Mouse (Mus musculus) urinary bladder, postnatal 14 days (tissue): ENCODE data around the gene Relb.

Experiments
- DNase-seq: peaks from one replicate; pipeline ENCODE4 v3.0.0; 2021; ENCODE audit warnings: low spot score

The Relb gene

DNA sequence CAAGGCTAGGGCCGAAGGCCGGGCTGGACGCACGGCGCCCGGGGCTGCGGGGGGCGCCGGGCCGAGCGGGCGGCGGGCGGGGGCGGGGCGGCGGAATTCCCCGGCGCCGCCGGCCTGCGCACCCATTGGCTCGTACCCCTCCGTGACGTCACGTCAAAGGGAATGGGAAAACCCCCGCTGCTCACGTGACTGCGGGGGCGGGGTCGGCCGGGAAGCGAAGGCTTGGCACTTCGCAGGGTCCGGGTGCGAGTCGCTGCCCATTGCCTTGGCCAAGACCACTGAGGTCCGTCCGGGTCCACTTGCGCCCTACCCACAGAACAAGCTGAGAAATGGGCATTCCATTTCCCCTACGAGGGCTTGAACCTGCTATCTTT lies at the start of gene Relb:
Relb (minus strand) TSS at position 78 of the 374 bp plus-strand sequence.
- DNase-seq = peak; percentile 94

- no peak for DNase-seq
Observed at GRCm38 (mm10) chr7:19678901-19679300, 49.7 kb upstream of the Relb start.

GRCm38 (mm10) chr7:19677872-19678271 lies 48.6 kb upstream of the Relb start, which contains the start of gene Apoc2:
Apoc2 (minus strand) TSS chr7:19677941.
- no peak for DNase-seq

- no peak for DNase-seq
Observed at GRCm38 (mm10) chr7:19676662-19677061, 47.4 kb upstream of the Relb start.

- no peak for DNase-seq
Observed at GRCm38 (mm10) chr7:19675824-19676223, 46.6 kb upstream of the Relb start.

DNA sequence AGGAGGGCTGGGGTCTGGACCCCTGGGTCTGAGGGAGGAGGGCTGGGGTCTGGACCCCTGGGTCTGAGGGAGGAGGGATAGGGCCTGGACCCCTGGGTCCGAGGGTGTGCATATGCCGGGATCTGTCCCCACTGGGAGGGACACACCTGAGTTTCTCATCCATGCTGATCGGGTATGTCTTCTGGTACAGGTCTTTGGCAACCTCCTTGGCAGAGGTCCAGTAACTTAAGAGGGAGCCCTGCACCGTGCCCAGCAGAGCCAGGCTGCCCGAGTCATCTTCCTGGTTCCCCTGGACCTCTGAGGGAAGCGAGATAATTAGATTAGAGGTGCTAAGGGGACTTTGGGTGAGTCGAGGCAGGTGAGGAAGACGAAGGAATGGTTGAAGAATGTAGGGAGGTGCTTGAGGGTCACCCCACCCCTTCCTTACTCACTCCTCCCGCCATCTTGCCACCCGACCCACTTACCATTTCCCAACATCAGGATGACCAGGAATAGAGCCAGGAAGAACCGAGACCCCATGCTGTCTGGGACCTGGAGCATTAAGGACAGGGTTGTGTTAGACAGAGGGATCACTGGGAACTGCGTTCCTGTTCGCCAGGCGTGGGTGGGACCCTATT lies 44.0 kb upstream of the Relb start:
- no peak for DNase-seq

DNA sequence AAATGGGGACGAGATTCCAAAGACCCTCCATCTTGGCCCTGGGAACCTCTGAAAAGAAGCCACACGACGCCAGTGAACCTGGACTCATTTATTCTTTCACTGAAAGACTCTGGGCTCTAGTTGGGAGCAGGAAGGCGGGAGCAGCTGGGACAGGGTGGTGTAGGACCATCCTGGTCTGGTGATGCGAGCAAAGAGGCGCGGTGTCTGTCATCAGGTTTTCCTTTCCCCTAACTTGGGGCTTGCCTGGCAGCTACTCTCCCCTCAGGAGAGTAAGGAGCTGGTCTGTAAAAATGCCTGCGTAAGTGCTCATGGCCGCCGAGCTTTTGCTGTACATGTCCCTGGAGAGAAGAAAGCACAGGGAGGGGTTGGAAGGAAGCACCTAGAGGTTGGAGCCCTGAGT lies 42.3 kb upstream of the Relb start:
- DNase-seq = no peak

- peak; percentile 95 for DNase-seq
Observed at GRCm38 (mm10) chr7:19668947-19669721, 39.9 kb upstream of the Relb start.

DNA sequence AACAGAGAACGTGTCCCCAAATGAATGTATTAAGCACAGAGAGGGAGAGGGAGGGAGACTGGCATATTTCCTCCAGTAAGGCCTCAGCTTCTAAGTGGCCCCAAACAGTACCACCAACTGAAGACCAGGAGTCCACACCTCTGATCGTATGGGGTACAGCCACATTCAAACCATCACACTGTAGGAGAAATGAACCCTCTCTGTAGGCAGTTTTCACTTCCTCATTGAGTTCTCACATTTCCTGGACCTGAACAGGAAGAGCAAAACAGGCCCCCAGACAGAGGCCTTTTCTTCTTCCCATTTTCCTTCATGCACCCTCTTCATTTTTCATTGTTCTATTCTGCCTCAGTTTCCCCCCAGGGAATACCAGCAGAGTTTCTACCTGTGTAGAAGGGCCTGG lies 38.2 kb upstream of the Relb start:
- DNase-seq = no peak

DNA sequence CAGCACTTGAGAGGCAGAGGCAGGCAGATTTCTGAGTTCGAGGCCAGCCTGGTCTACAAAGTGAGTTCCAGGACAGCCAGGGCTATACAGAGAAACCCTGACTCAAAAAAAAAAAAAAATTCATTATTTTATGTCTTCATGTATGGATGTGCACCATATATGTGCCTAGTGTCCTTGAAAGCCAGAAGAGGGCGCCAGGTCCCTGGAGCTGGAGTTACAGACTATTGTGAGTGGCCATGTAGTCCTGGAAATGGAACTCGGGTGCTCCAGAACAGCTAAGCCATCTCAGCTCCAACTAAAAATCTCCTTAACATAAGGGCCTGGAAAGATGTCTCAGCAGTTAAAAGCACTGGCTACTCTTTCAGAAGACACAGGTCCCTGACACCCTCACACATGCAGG lies 37.5 kb upstream of the Relb start:
- DNase-seq = no peak

DNA sequence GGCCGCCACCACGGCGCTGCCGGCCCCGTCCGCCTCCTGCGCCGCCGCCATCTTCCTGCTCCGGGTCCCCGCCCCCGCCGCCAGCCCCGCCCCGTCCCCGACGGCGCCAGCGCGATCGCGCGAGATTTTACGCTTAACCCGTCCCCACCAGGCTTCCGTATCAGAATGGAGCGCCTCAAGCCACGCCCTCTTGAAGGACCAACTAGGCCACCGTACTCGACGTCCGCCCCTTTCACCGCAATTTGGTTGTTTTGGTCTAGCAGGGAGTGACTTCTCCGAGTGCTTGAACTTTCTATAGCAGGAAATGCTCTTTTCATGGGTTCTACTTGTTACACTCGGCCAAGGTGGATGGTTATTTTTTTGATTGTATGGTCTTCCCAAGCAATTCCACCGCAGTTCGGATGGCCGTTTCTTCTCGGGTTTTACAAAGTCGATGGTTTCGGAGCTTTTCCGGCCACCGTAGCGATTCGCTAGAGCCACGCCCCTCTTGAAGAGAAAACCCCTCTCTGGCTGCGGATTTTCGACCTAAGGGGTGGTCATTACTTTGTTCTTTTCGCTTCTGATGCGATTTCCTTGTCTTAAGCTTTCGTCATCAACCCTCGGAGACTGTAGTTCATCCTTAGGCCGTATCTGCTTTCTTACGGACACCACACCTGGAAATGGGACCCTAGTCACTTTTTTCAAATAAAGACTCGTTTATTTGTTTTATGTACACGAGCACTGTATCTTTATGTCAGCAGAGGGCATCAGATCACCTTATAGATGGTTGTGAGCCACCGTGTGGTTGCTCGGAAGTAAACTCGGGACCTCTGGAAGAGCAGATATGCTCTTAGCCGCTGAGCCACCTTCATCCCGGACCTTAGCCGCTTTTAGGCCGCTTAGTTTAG lies 36.0 kb upstream of the Relb start, which contains the start of gene Clptm1:
Clptm1 (minus strand) TSS at position 79 of the 887 bp plus-strand sequence.
- peak; percentile 97 for DNase-seq

DNA sequence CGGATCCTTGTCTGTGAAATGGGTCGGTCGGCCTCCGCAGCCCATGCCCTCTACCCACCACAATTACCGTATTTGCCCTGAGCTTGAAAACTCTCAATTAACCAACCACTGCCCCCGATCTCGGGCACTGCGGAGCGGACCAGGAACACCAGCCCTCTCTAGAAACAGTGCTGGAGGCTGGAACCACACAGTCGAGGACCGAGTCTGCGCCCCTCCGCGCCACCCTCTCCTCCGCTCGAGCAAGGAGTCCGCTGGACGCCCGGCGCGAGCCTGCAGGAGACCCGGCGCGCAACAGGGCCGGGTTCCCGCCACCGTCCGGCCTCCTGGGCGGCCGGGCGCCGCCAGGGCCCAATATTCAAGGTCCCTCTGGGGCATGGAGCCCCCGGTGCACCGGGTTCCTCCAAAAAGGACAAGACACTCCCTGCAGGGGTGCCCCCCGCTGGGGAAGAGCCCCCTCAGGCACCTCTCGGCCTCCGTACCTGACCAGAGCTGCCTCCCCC lies 35.3 kb upstream of the Relb start:
- DNase-seq = no peak

DNA sequence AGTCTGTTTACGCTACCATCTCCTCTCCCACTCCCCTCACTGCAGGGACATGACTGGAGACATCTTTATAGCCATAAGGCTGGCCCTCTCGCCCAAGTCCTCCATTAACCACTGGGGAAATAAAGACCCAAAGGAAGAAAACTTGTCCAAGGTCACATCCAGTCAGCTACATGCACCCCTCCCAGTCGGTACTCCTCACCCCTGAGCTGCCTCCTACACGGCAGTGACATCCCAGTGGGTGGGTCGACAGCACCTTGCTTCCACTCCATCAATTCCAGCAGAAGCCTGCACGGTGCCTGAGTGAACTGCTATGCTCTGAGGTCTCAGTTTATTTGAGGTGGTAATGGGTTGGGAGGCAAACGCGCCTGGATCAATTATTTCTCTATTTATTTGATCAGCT lies 34.7 kb upstream of the Relb start:
- DNase-seq = no peak

GRCm38 (mm10) chr7:19652614-19653013 lies 23.4 kb upstream of the Relb start:
- DNase-seq = no peak

- DNase-seq = no peak
Observed at GRCm38 (mm10) chr7:19651063-19651786, 22.0 kb upstream of the Relb start.

DNA sequence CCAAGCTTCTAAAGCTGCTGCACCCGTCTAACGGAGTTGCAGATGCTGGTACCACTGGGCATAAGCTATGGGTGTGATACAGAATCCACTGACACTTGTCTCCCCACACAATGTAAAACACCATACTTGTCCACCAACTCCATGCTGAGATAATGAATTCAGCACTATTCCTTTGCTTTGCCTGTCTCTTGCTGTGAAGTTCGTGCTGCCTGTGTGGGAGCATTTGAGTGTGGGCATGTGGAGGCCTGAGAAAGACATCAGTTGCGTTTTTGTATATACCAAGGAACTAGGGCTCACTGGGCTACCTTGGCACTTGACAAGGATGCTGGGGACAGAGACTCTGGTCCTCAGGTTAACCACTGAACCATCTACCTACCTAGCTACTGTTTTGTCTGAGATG lies 12.0 kb upstream of the Relb start:
- DNase-seq = no peak

- DNase-seq = no peak
Observed at GRCm38 (mm10) chr7:19635074-19635827, 6.0 kb upstream of the Relb start.

GRCm38 (mm10) chr7:19634591-19634990 lies 5.4 kb upstream of the Relb start:
- DNase-seq = no peak

DNA sequence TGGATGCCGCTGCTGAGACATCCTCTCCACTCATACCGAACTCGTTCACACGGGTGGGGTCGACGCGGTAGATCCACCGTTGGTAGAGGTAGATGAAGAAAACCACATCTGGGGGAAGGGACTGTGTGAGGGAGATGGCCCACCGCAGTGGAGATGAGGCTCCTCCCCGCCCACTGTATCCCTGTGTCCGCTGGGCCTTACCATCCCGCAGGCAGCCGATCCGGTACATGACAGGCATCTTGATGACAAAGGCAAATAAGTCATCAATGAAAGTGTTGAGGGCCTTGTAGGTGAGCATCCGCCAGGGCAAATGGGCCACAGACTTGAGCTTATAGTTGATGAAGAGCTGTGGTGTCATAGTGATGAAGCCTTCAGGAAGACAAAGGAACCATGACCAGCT lies 4.6 kb upstream of the Relb start:
- no peak for DNase-seq

DNA sequence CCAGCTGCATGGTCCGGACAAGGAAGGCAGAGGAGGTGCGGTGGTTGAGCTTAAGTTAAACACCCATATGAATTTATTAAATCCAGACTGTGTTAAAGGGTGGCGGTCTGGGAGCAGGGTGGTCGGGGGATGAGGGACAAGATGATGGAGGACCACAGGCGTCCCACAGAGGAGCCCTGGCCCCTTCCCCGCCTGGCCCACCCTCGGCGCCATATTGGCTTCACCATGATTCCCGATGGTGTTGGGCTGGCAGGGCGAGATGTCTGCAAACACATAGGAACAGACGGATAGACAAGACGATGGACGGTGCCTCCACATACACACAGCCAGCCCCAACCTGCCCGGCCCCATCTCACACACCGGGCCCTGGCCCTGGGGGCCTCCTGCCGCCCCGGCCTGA lies 4.0 kb upstream of the Relb start:
- no peak for DNase-seq

- DNase-seq = no peak
Observed at GRCm38 (mm10) chr7:19632720-19633119, 3.5 kb upstream of the Relb start.
